Mouse (Mus musculus) colon, adult 2 months (tissue): ENCODE measurements around the gene Gm10375. TPM values are rescaled to one million over a fixed set of nuclear protein-coding genes. Genes with fewer than 3 reads are reported as not detected.

Experiments used
- polyA plus RNA-seq: library from polyadenylated mRNA; depleted of rRNA; stranded (reverse); fragments of >200 nt; gene quantifications from 2 replicates; pipeline ENCODE4 v1.2.3, GENCODE M21; 2012; rRNA removed

Gene Gm10375
- polyA plus RNA-seq: not detected in 2 replicates

DNA sequence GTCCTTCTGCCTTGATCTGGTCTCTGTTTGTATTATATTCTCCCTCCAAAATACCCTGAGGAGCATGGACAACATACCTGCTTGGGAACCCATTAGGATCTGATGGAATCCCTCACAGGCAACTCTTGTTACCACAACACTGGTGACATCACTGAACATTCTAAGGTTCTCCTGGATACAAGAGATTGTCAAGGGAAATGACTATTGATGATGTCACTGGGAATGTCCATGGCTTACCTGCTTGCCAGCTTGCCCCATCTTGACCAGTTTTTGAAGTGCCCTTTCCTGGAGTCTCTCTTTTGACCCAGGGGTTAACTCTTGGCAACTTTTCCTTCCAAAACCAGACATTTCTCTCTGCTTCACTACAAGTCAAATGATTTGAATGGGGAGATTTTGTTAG is at the start of gene Gm10375:
Gene Gm10375 (minus strand): TSS at position 101 of the 400 bp plus-strand sequence.

DNA sequence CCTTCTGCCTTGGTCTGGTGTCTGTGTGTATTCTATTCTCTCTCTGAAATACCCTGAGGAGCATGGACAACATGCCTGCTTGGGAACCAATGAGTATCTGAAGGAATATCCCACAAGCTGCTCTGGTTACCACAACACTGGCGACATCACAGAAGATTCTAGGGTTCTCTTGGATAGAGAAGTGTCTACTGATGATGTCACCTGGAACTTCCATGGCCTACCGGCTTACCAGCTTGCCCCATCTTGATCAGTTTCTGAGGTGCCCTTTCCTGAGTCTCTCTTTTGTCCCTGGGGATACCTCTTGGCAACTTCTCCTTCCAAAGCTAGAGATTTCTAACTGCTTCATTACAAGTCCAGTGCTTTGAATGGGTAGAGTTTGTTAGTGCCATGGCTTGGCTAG is 28.8 kb downstream of the Gm10375 start, which contains the start of gene Gm17654:
Gene Gm17654 (minus strand): TSS at position 101 of the 400 bp plus-strand sequence.

Other genes starting within 250 kb of the Gm10375 start
- not detected in 2 replicates for gene Gm8138, start 191.7 kb downstream of the Gm10375 start, polyA plus RNA-seq
- gene Gm5799, start 64.4 kb downstream of the Gm10375 start, polyA plus RNA-seq: not detected in 2 replicates
- not detected in 2 replicates for gene Gm17654, start 28.9 kb downstream of the Gm10375 start, polyA plus RNA-seq
- gene Gm8165, start 69.2 kb upstream of the Gm10375 start, polyA plus RNA-seq: not detected in 2 replicates
- gene Gm7324, start 89.8 kb upstream of the Gm10375 start, polyA plus RNA-seq: not detected in 2 replicates
- gene Gm16506, start 119.5 kb upstream of the Gm10375 start, polyA plus RNA-seq: not detected in 2 replicates
- gene Gm6526, start 139.9 kb upstream of the Gm10375 start, polyA plus RNA-seq: not detected in 2 replicates
- not detected in 2 replicates for gene Gm8180, start 176.7 kb upstream of the Gm10375 start, polyA plus RNA-seq